Mouse (Mus musculus): ENCODE data around the gene Pced1b.

GRCm38 (mm10) chr15:97224003-97224402 lies 22.9 kb upstream of the Pced1b start:
- TF ChIP-seq FLI1 (IDR thresholded peaks at IDR 0.05; ENCODE audit: low read length), result no peak
- no peak for TF ChIP-seq GATA1 (IDR thresholded peaks at IDR 0.05; ENCODE audit: borderline replicate concordance, low read length)

Data from megakaryocyte, embryonic 14.5 days (primary cell).